Mouse (Mus musculus) lung, adult 10 weeks (tissue): ENCODE results near the gene Klra6. TPM values are rescaled to one million over a fixed set of nuclear protein-coding genes. Genes with fewer than 3 reads are reported as not detected.

Experiments
- polyA plus RNA-seq: library from polyadenylated mRNA; stranded (reverse); fragments of 350-450 nt; fragmentation: Illumina TruSeq; extraction: RNeasy Lipid Tissue Mini Kit (QIAGEN cat#74804); gene quantifications from one replicate; pipeline ENCODE4 v1.2.3, GENCODE M21; 2014; ENCODE audit warnings: low read depth, low replicate concordance; ENCODE audit not compliant: insufficient read depth

The Klra6 gene
- 0.44 TPM for polyA plus RNA-seq

DNA sequence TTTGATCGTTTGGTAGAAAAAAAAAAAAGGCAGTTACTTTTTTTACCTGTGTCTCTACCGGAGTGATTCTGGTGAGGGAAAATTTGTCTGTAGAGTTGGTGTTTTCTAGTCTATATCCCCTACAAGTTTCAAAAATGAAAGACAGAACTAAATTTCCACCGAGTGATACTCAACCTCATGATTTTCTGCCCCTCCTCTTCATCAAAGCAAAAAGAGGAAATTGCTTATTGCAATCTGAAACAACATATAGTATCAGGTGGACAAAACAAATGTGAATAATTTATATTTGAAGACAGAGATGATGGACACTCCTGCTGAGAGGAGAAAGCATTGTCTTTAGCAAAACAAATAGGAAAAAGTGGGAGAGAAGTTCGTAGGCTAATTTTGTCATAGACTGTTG is at the start of gene Klra6:
Gene Klra6 (minus strand): TSS at position 101 of the 400 bp plus-strand sequence.

DNA sequence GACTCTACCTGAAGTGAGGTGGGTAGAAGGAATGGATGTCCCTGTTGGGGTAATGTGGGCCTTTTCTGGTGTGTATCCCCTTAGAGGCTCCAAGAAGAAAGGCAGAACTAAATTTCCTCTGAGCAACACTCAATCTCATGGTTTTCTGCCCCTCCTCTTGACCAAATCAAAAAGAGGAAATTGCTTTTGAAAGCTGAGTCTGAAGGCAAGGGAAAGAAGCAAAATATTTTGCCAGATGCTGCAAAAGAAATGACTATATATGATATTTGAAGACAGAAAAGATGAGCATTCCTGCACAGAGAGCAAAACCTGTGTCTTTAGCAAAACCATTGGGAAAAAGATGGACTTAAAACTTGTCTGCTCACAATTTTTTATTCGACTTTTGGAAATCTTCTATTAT is 40.4 kb upstream of the Klra6 start, which contains the start of gene Klra4:
Gene Klra4 (minus strand): TSS at position 101 of the 400 bp plus-strand sequence.

Other genes with a start within 250 kb of the Klra6 start
- not detected for gene Gm156, start 242.7 kb downstream of the Klra6 start, polyA plus RNA-seq
- not detected for gene Gm17631, start 164.3 kb downstream of the Klra6 start, polyA plus RNA-seq
- 0.68 TPM for gene Klra17, start 150.3 kb downstream of the Klra6 start, polyA plus RNA-seq
- gene Klra5, start 109.3 kb downstream of the Klra6 start, polyA plus RNA-seq = 0.33 TPM
- 4.2 TPM for gene Klra4, start 40.3 kb upstream of the Klra6 start, polyA plus RNA-seq
- gene Klra8, start 102.9 kb upstream of the Klra6 start, polyA plus RNA-seq = 6.9 TPM
- 4.4 TPM for gene Klra9, start 166.2 kb upstream of the Klra6 start, polyA plus RNA-seq
- gene Klra7, start 206.4 kb upstream of the Klra6 start, polyA plus RNA-seq = 2.9 TPM